Mouse (Mus musculus): ENCODE measurements around the gene Sirt2. TPM values are rescaled to one million over a fixed set of nuclear protein-coding genes. Genes with fewer than 3 reads are reported as not detected.

Sirt2 gene
- polyA plus RNA-seq, 1 experiment from 2014 or later = 57.7 TPM

DNA sequence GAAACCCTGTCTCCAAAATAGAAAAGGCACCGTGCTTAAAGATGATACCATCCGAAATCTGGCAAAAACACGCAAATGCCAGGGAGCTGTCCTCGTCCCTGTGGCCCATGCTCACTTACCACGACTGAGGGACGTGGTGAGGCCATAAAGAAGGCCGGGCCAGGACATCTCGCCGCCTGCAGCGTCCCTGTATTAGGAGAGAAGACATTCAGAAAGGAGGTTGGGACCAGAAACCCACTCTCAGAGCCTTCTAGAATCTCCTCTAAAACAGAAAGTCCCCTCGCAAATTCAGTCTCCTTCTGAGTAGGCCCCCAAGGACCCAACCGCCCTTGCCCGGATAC, 25.2 kb upstream of the Sirt2 start:
- ATAC-seq (ENCODE audit: insufficient number of reproducible peaks, insufficient read depth, low FRiP score, low read depth) = 0 out of 2 replicates have a peak, but pooled peaks have one; percentile 2
- peak overlapping the region; percentile 76 to 96 for H3K4me3 ChIP-seq (ENCODE audit: control insufficient read depth in 1 of 2, insufficient read depth in 1 of 2, low read depth in 1 of 2, low read length in 2 of 2)
- no peaks in the 10 kb centered on the region for H3K9me3 ChIP-seq (ENCODE audit: control insufficient read depth, low read length)
- WGBS = 3% methylated on average over 13 of the region's 13 CpGs
- H3K4me1 ChIP-seq (ENCODE audit: control insufficient read depth in 2 of 2, insufficient read depth in 2 of 2, low read length in 2 of 2) = peaks cover 5 to 14% of the 10 kb centered on the region in 2 experiments
- H3K27me3 ChIP-seq (ENCODE audit: control insufficient read depth, insufficient read depth, low read length) = no peaks in the 10 kb centered on the region
- H3K4me2 ChIP-seq (ENCODE audit: low read length) = peak overlapping the region; percentile 95
- peak overlapping the region; percentile 88 for H3K9ac ChIP-seq (ENCODE audit: low read length)
- H3K36me3 ChIP-seq (ENCODE audit: control insufficient read depth, insufficient read depth, low read length) = peaks cover 56% of the 10 kb centered on the region
- H3K27ac ChIP-seq (replicated peaks in 1 of 2; ENCODE audit: control insufficient read depth in 1 of 2, insufficient read depth in 1 of 2, low read depth in 2 of 2, low read length in 2 of 2) = peak overlapping the region; percentile 66 to 73

- WGBS = 0% methylated on average over 39 of the region's 39 CpGs
- Histone ChIP-seq H3K4me1 (ENCODE audit: control insufficient read depth in 2 of 2, insufficient read depth in 2 of 2, low read length in 2 of 2) (peaks cover 5 to 14% of the 10 kb centered on the region in 2 experiments), H3K4me3 (ENCODE audit: control insufficient read depth in 1 of 2, insufficient read depth in 1 of 2, low read depth in 1 of 2, low read length in 2 of 2) (peak within 1 kb of the TSS; percentile 76 to 96), H3K9me3 (ENCODE audit: control insufficient read depth, low read length) (no peaks in the 10 kb centered on the region), H3K27ac (replicated peaks in 1 of 2; ENCODE audit: control insufficient read depth in 1 of 2, insufficient read depth in 1 of 2, low read depth in 2 of 2, low read length in 2 of 2) (peak within 1 kb of the TSS; percentile 78 to 91), H3K36me3 (ENCODE audit: control insufficient read depth, insufficient read depth, low read length) (peaks cover 56% of the 10 kb centered on the region), H3K4me2 (ENCODE audit: low read length) (peak within 1 kb of the TSS; percentile 95), H3K9ac (ENCODE audit: low read length) (peak within 1 kb of the TSS; percentile 88), H3K27me3 (ENCODE audit: control insufficient read depth, insufficient read depth, low read length) (no peaks in the 10 kb centered on the region)
- ATAC-seq (ENCODE audit: insufficient number of reproducible peaks, insufficient read depth, low FRiP score, low read depth) = peak; percentile 98
Measured at GRCm38 (mm10) chr7:28741709-28742438, 24.7 kb upstream of the Sirt2 start, which contains the start of the genes Mrps12 and Sars2. TSS of gene Mrps12 (minus strand) at chr7:28741820. TSS of gene Sars2 (plus strand) at chr7:28741992.

DNA sequence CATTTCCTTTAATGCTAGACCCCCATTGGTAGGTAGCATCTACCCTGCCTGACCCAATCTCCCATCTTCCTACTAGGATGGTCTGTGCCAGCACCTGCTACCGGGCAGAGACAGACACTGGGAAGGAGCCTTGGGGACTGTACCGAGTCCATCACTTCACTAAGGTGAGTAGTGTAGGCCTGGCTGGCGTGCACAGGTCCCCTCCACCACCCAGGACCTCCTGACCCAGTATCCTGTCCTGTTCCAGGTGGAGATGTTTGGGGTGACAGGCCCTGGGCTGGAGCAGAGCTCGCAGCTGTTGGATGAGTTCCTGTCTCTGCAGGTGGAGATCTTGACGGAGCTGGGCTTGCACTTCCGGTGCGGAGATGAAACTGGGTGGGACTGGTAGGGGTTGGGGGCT, 16.6 kb upstream of the Sirt2 start:
- Histone ChIP-seq H3K4me3 (ENCODE audit: control insufficient read depth in 1 of 2, insufficient read depth in 1 of 2, low read depth in 1 of 2, low read length in 2 of 2) (no peak overlapping the region), H3K4me1 (ENCODE audit: control insufficient read depth in 2 of 2, insufficient read depth in 2 of 2, low read length in 2 of 2) (no peaks in the 10 kb centered on the region), H3K9ac (ENCODE audit: low read length) (no peak overlapping the region), H3K4me2 (ENCODE audit: low read length) (no peak overlapping the region), H3K9me3 (ENCODE audit: control insufficient read depth, low read length) (no peaks in the 10 kb centered on the region), H3K36me3 (ENCODE audit: control insufficient read depth, insufficient read depth, low read length) (peaks cover 58% of the 10 kb centered on the region), H3K27ac (replicated peaks in 1 of 2; ENCODE audit: control insufficient read depth in 1 of 2, insufficient read depth in 1 of 2, low read depth in 2 of 2, low read length in 2 of 2) (no peak overlapping the region), H3K27me3 (ENCODE audit: control insufficient read depth, insufficient read depth, low read length) (no peaks in the 10 kb centered on the region)
- 93% methylated on average over 7 of the region's 7 CpGs for WGBS
- ATAC-seq (ENCODE audit: insufficient number of reproducible peaks, insufficient read depth, low FRiP score, low read depth) = no peak

DNA sequence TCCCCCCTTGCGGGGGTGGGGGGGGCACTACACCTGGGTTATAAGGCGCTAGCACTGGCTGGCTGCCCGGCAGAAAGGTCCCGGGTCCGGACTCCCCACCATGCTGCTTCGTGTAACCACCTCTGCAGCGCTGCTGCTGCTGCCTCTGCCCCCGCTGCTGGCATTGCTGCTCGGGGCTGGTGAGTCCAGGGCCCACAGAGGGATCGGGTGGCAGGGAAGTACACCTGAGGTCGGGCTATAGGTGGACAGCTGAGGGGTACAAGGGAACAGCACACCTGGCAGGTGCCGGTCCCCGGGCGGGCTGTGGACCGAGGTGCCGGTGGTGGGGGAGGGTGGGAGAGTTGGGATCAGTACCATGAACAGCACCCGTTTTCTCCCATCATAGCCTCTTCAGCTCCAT, 10.5 kb upstream of the Sirt2 start, which contains the start of gene Ccer2:
Gene Ccer2, plus strand, starts transcription at position 96 of the 400 bp plus-strand sequence.
- no peak within 1 kb of the TSS for H3K27ac ChIP-seq (replicated peaks in 1 of 2; ENCODE audit: control insufficient read depth in 1 of 2, insufficient read depth in 1 of 2, low read depth in 2 of 2, low read length in 2 of 2)
- H3K27me3 ChIP-seq (ENCODE audit: control insufficient read depth, insufficient read depth, low read length) = peaks cover 22% of the 10 kb centered on the region
- no peaks in the 10 kb centered on the region for H3K9me3 ChIP-seq (ENCODE audit: control insufficient read depth, low read length)
- no peak within 1 kb of the TSS for H3K9ac ChIP-seq (ENCODE audit: low read length)
- 3% methylated on average over 16 of the region's 17 CpGs for WGBS
- peaks cover 39% of the 10 kb centered on the region for H3K36me3 ChIP-seq (ENCODE audit: control insufficient read depth, insufficient read depth, low read length)
- no peak within 1 kb of the TSS for H3K4me3 ChIP-seq (ENCODE audit: control insufficient read depth in 1 of 2, insufficient read depth in 1 of 2, low read depth in 1 of 2, low read length in 2 of 2)
- H3K4me2 ChIP-seq (ENCODE audit: low read length) = no peak within 1 kb of the TSS
- no peaks in the 10 kb centered on the region for H3K4me1 ChIP-seq (ENCODE audit: control insufficient read depth in 2 of 2, insufficient read depth in 2 of 2, low read length in 2 of 2)
- ATAC-seq (ENCODE audit: insufficient number of reproducible peaks, insufficient read depth, low FRiP score, low read depth) = no peak

- Histone ChIP-seq H3K27me3 (ENCODE audit: control insufficient read depth, insufficient read depth, low read length) (peaks cover 22% of the 10 kb centered on the region), H3K27ac (replicated peaks in 1 of 2; ENCODE audit: control insufficient read depth in 1 of 2, insufficient read depth in 1 of 2, low read depth in 2 of 2, low read length in 2 of 2) (no peak overlapping the region), H3K4me1 (ENCODE audit: control insufficient read depth in 2 of 2, insufficient read depth in 2 of 2, low read length in 2 of 2) (no peaks in the 10 kb centered on the region), H3K36me3 (ENCODE audit: control insufficient read depth, insufficient read depth, low read length) (peaks cover 44% of the 10 kb centered on the region), H3K4me2 (ENCODE audit: low read length) (no peak overlapping the region), H3K4me3 (ENCODE audit: control insufficient read depth in 1 of 2, insufficient read depth in 1 of 2, low read depth in 1 of 2, low read length in 2 of 2) (no peak overlapping the region), H3K9me3 (ENCODE audit: control insufficient read depth, low read length) (no peaks in the 10 kb centered on the region), H3K9ac (ENCODE audit: low read length) (no peak overlapping the region)
- no peak for ATAC-seq (ENCODE audit: insufficient number of reproducible peaks, insufficient read depth, low FRiP score, low read depth)
- WGBS = 78% methylated on average over 13 of the region's 13 CpGs
Measured at GRCm38 (mm10) chr7:28758623-28759022, 7.9 kb upstream of the Sirt2 start.

GRCm38 (mm10) chr7:28761907-28762306, 4.6 kb upstream of the Sirt2 start:
- no peaks in the 10 kb centered on the region for H3K9me3 ChIP-seq (ENCODE audit: control insufficient read depth, low read length)
- ATAC-seq (ENCODE audit: insufficient number of reproducible peaks, insufficient read depth, low FRiP score, low read depth) = no peak
- H3K36me3 ChIP-seq (ENCODE audit: control insufficient read depth, insufficient read depth, low read length) = peaks cover 39% of the 10 kb centered on the region
- no peak overlapping the region for H3K4me3 ChIP-seq (ENCODE audit: control insufficient read depth in 1 of 2, insufficient read depth in 1 of 2, low read depth in 1 of 2, low read length in 2 of 2)
- 0 out of 2 replicates have a peak, but pooled peaks cover 3% of the 10 kb centered on the region for H3K27me3 ChIP-seq (ENCODE audit: control insufficient read depth, insufficient read depth, low read length)
- peaks cover 2 to 9% of the 10 kb centered on the region in 2 experiments; a peak in 2 of 4 replicates for H3K4me1 ChIP-seq (ENCODE audit: control insufficient read depth in 2 of 2, insufficient read depth in 2 of 2, low read length in 2 of 2)
- H3K9ac ChIP-seq (ENCODE audit: low read length) = no peak overlapping the region
- H3K4me2 ChIP-seq (ENCODE audit: low read length) = no peak overlapping the region
- no peak overlapping the region for H3K27ac ChIP-seq (replicated peaks in 1 of 2; ENCODE audit: control insufficient read depth in 1 of 2, insufficient read depth in 1 of 2, low read depth in 2 of 2, low read length in 2 of 2)
- WGBS = 69% methylated on average over 9 of the region's 9 CpGs

DNA sequence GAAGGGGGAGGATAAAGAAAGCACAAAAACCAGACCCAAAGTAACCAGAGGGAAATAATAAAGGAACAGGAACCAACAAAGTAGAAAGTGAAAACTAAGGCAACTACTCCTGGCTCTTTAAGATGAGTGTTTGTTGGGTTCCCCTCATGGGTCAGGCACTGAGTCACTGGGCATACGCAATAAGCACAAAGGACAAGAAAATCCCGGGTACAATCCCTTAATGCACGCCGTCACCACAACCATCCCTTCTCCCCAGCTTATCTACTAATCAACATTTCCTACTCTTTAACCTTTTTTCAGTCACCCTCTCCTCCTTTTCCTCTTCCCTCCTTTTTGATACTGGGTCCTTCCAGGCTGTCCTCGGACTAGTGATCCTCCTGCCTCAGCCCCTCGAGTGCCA, 1.3 kb upstream of the Sirt2 start:
- Histone ChIP-seq H3K9ac (ENCODE audit: low read length) (peak overlapping the region; percentile 72; the same call in 1 of the 2 replicates), H3K36me3 (ENCODE audit: control insufficient read depth, insufficient read depth, low read length) (peaks cover 25% of the 10 kb centered on the region), H3K27ac (replicated peaks in 1 of 2; ENCODE audit: control insufficient read depth in 1 of 2, insufficient read depth in 1 of 2, low read depth in 2 of 2, low read length in 2 of 2) (no peak overlapping the region), H3K4me2 (ENCODE audit: low read length) (peak overlapping the region; percentile 82), H3K4me3 (ENCODE audit: control insufficient read depth in 1 of 2, insufficient read depth in 1 of 2, low read depth in 1 of 2, low read length in 2 of 2) (peak overlapping the region in 1 of 2 experiments; percentile 75; a peak in 1 of 4 replicates), H3K9me3 (ENCODE audit: control insufficient read depth, low read length) (no peaks in the 10 kb centered on the region), H3K4me1 (ENCODE audit: control insufficient read depth in 2 of 2, insufficient read depth in 2 of 2, low read length in 2 of 2) (peaks cover 8 to 16% of the 10 kb centered on the region in 2 experiments), H3K27me3 (ENCODE audit: control insufficient read depth, insufficient read depth, low read length) (no peaks in the 10 kb centered on the region)
- ATAC-seq (ENCODE audit: insufficient number of reproducible peaks, insufficient read depth, low FRiP score, low read depth) = no peak
- WGBS = 76% methylated on average over 6 of the region's 6 CpGs

Data from heart, embryonic 14.5 days (tissue).